Mouse (Mus musculus): Measurements from ENCODE around the gene Gsta2.
A peak's percentile ranks its signal among the peaks of the same experiment; 100 is the strongest.
"Not testable (repeated sequence)": the region's sequence is repeated elsewhere in the genome, so short reads cannot be mapped to it uniquely, and the experiment has no call there.

The Gsta2 gene

DNA sequence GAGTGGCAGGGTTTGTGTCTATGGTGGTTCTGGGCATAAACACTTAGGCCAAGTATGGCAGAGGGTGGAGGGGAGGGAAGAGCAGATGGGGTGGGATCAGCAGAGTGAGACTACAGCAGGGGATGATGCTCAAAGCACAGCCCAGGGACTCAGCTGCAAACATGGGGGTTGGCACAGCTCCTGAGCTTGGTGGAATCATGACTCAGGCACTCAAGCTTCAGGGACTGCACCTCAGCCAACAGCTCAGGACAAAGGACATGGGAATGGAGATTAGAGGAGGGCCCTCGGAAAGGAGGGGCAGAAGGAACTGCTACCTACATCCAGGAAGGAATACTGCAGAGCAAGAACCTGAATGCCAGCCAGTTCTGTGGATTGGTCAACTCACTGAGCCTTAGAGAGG lies 56.4 kb downstream of the Gsta2 start:
- DNase-seq (ENCODE audit: low spot score) = not testable (repeated sequence)

DNA sequence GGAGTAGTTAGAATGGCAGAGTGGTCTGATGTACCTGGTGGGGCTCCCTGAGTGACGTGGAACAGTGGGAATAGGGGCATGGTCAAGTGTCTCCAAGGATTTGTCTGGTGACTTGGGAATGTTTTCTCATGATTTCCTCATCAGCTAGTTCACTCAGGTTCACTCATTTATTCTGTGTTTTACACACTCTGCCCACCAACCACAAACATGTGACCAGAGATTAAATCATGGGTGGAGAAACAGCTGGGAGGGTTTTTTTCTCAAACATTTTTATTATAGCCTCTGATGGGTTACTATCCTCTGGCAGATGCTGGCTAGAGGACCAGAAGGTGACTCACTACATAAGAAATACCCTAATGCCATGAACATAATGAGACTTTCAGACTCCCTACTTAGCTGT lies 57.4 kb downstream of the Gsta2 start:
- DNase-seq (ENCODE audit: low spot score) = no peak

DNA sequence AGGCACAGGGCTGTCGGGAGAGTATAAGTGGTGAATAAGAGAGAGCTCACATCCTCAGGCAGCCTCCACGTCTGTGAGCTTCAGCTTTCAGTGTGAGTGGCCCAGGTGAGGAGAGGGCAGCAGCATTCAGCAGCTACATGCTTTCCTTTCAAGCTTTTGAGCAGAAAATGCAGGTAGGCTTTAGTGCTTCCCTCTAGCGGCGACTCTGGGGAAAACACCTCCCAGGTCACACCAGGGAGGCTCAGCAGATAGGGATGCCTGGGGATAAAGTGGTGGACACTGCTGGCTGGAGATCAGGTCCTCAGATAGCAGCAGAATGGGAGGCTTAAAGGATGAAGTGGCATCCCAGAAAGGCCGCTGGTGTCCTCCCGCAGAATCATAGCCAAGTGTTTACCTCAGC lies 59.5 kb downstream of the Gsta2 start:
- peak; percentile 57 for DNase-seq (ENCODE audit: low spot score)

DNA sequence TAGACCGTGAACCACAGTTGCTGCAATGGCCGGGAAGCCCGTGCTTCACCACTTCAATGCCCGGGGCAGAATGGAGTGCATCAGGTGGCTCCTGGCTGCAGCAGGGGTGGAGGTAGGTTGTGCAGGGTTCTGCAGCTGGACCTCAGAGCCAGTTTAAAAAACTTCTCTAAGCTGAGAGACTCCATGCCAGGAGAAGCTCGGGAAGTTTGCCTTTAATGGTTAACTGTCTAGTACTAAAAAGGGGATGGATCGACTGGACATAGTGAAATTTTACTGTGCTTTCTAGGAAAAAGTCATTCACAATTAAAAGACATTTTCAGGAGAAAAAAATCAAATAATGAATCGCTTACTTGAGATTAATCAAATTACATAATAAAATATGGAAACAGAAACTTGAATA lies 60.8 kb downstream of the Gsta2 start:
- not testable (repeated sequence) for DNase-seq (ENCODE audit: low spot score)

DNA sequence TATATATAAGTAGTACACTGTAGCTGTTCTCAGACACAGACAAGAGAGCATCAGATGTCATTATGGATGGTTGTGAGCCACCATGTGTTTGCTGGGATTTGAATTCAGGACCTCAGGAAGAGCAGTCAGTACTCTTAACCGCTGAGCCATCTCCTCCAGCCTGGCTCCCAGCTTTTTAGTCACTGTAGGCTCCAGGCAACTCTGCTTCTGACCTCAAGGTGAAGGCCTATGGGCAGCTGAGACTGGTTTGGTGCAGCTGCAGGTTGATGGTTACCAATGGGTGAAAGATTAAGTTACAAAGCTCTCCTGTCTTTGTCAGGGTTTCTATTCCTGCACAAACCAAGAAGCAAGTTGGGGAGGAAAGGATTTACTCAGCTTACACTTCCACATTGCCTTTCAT lies 61.9 kb downstream of the Gsta2 start:
- not testable (repeated sequence) for DNase-seq (ENCODE audit: low spot score)

DNA sequence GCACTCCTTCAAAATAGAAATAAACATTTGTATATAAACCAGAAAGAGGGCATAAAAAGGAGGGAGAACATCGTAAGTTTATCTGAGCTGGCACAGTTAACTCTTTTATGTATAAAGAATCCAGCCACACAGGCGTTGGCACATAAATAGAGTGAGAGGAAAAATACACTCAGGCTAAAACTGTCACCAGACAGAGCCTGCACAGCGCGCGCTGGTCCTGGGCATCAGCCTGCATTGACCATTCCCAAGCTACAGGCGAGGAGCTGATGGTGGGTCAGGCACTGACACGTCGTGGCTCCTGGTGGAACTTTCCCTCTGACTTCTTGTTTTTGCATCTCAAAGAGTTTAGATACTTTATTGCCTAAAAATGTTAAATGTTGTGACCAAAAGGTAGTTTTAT lies 63.1 kb downstream of the Gsta2 start:
- not testable (repeated sequence) for DNase-seq (ENCODE audit: low spot score)

DNA sequence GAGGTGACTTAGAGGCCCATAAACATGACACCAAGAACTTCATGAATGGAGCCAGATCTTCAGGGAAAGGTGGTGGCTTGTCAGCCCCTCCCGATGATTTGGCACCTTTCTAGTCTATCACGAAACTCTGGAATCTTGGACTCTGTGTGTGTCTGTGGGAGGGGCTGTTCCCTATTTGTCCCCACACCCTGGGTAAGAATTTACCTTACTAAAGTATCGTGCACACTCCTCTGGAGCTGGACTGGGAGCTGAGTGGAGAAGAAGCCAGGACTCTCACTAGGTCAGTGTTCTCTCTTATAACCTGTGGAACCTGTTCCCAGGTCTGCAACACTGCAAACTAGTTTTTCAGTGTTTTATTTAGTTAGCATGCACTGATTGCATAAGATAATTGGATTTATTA lies 65.9 kb downstream of the Gsta2 start, which contains the start of gene Gm10639:
Gene Gm10639 (plus strand): TSS at position 201 of the 400 bp plus-strand sequence.
- not testable (repeated sequence) for DNase-seq (ENCODE audit: low spot score)

DNA sequence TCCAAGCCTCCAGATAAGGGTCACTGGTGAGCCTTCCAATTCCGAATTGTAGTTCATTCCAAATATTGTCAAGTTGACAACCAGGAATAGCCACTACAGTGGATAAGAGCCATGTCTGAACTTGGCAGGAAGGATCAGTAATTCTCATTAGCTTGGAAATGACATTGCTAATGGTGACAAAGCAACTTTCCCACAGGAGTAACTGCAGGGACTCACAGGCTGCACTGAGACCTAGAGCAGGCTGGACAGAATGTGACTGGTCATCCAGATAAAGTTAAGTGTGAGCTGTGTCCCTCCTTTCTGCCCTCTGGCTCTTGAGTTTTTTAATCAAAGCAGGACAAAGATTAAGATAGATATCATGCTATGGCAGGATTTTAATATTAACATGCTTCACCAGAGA lies 66.5 kb downstream of the Gsta2 start:
- not testable (repeated sequence) for DNase-seq (ENCODE audit: low spot score)

DNA sequence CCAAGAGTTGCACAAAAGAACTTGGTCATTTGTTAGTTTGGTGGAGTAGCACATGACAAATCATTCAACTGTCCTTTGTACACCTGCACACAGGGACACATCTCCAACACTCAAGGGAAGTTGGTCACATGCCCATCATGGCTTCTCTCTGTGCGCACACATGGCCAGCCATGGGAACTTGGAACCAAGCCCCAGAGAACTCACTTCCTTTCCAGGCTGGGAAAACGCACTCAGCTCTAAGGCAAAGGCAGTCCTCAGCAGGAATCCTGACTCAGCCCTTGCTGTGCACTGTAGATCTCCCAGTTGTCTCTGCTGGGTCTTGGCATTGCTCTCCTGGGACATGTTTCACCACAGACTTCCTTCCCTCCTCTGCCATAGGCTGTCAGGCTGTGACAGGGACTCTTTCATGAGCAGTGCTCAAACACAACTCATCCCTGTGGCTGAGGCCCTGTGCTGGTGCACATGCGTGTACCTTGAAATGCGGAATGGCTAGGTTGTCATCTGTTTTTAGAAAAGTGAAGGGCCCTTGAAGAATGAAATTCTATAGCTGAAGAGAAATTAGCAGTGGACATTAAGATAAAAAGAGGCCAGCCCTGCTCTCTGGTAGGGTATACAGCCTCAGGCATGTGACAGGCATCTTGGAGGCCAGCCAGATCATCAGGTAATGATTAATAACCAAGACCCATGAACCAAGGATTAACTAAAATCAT lies 73.4 kb downstream of the Gsta2 start:
- DNase-seq (ENCODE audit: low spot score) = peak; percentile 85
